Mouse (Mus musculus) ES-Bruce4 (cell line): ENCODE results near the gene Trhr2.

Experiments
- EP300 ChIP-seq: IDR thresholded peaks from 2 replicates; pipeline ENCODE4 v1.6.1; 2011; ENCODE audit warnings: low read depth, low read length; ENCODE audit not compliant: insufficient read depth
- POLR2A ChIP-seq: IDR thresholded peaks from one replicate; pipeline ENCODE4 v1.8.1; 2011; ENCODE audit warnings: low read length; ENCODE audit not compliant: insufficient read depth

- TF ChIP-seq EP300, result no peak
- TF ChIP-seq POLR2A, result no peak
Measured at GRCm38 (mm10) chr8:122393717-122394116, 33.2 kb upstream of the Trhr2 start.
